Mouse (Mus musculus) ES-E14 (cell line): ENCODE data around the gene Rcc1.

Experiments used
- HCFC1 ChIP-seq: IDR thresholded peaks from 2 replicates; pipeline ENCODE4 v1.6.1; 2012; ENCODE audit warnings: low read length, inconsistent platforms, borderline replicate concordance; ENCODE audit not compliant: insufficient read depth
- ZNF384 ChIP-seq: IDR thresholded peaks from 2 replicates; pipeline ENCODE4 v1.6.1; 2012; ENCODE audit warnings: low read depth, low read length, inconsistent platforms

DNA sequence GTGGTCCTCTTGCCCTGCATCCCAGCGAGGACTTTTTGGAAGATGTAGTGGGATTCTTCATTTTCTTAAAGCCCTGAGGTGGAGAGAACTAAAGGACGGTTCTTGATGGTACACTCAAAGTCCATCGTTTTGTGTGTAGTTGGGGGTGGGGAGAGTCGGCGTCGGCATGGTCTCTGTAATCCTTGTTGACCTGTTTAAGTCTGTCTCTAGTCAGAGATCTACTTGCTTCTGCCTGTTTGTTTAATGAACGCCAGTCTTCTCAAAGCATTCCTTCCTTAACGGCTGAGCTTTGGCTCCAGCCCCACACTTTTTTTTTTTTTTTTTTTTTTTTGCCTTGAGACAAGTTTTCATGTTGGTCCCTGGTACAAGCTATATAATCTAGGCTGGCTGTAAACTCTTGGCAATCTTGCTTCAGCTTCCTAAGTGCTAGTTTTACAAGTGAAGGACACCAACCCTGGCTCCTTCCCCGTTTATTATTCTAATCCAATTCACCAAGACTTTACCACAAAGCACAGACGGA lies 23.5 kb downstream of the Rcc1 start:
- TF ChIP-seq HCFC1, result no peak
- TF ChIP-seq ZNF384, result no peak
